Mouse (Mus musculus) adrenal gland, adult 8-10 months (tissue): Measurements from ENCODE around the gene Cd96. TPM values are rescaled to one million over a fixed set of nuclear protein-coding genes. Genes with fewer than 3 reads are reported as not detected.

Experiments
- total RNA-seq, 4 experiments: library from RNA; stranded (reverse); gene quantifications; 2 replicates each; pipeline ENCODE4 v1.2.4; 2022

The Cd96 gene
- total RNA-seq, 4 experiments from 2014 or later, result 0.21 to 0.30 TPM; not detected in 2

Other genes with a start within 250 kb of the Cd96 start
- 10 to 100 TPM; 29.4 to 56.4 (median 41.4) TPM for gene Phldb2, start 166.7 kb downstream of the Cd96 start, total RNA-seq
- gene Plcxd2, start 110.0 kb downstream of the Cd96 start, total RNA-seq, result 1 to 10 TPM in 1 of 4 experiments, under 1 TPM in 3; 0.59 to 2.6 (median 0.85) TPM
- gene Gm4737, start 34.8 kb upstream of the Cd96 start, total RNA-seq, result 10 to 100 TPM; 26.7 to 32.2 (median 27.6) TPM